Mouse (Mus musculus) hindbrain, embryonic 12.5 days (tissue): Measurements from ENCODE around the gene Efr3b. TPM values are rescaled to one million over a fixed set of nuclear protein-coding genes. Genes with fewer than 3 reads are reported as not detected.

Experiments used
- ATAC-seq: fragments of 200-750 bp; cut with Nextera tagmentation; 2 replicates; pipeline ENCODE4 v1.8.0; 2017; ENCODE audit warnings: moderate TSS enrichment; ENCODE audit not compliant: low FRiP score
- H3K27ac ChIP-seq: fragments of 300-500 bp; sonication (generic); 2 replicates; pipeline ENCODE4 v1.5.1; 2016; ENCODE audit warnings: mild to moderate bottlenecking
- H3K27me3 ChIP-seq: fragments of 300-500 bp; sonication (generic); 2 replicates; pipeline ENCODE4 v1.6.1; 2016; ENCODE audit warnings: mild to moderate bottlenecking
- H3K36me3 ChIP-seq: fragments of 300-500 bp; sonication (generic); 2 replicates; pipeline ENCODE4 v1.6.1; 2016; ENCODE audit warnings: mild to moderate bottlenecking
- H3K4me1 ChIP-seq: fragments of 300-500 bp; sonication (generic); 2 replicates; pipeline ENCODE4 v1.6.1; 2016
- H3K4me2 ChIP-seq: fragments of 300-500 bp; sonication (generic); replicated peaks from 2 replicates; pipeline ENCODE4 v1.6.1; 2016; ENCODE audit warnings: mild to moderate bottlenecking
- H3K4me3 ChIP-seq: fragments of 300-500 bp; sonication (generic); 2 replicates; pipeline ENCODE4 v1.5.1; 2016; ENCODE audit warnings: mild to moderate bottlenecking
- H3K9ac ChIP-seq: fragments of 300-500 bp; sonication (generic); 2 replicates; pipeline ENCODE4 v1.6.1; 2016; ENCODE audit warnings: mild to moderate bottlenecking, moderate library complexity
- H3K9me3 ChIP-seq: fragments of 300-500 bp; sonication (generic); replicated peaks from 2 replicates; pipeline ENCODE4 v1.6.1; 2016; ENCODE audit warnings: mild to moderate bottlenecking
- WGBS: fragments of 180-500 bp; shearing (Covaris S2); methylation state at CpG from one replicate; pipeline ENCODE4 v1.1.7; 2016; 5-methylcytosine and 5-hydroxymethylcytosine counted together
- polyA plus RNA-seq: library from polyadenylated mRNA; unstranded; fragments of >200 nt; fragmentation: Nextera tagmentation; extraction: Ambion mirVana; gene quantifications from 2 replicates; pipeline ENCODE4 v1.2.1, GENCODE M21; 2016

Efr3b gene
- polyA plus RNA-seq, 1 experiment from 2014 or later: 33.1 TPM

GRCm38 (mm10) chr12:4065498-4065897, 26.8 kb upstream of the Efr3b start:
- ATAC-seq: no peak
- H3K36me3 ChIP-seq: no peaks in the 10 kb centered on the region
- H3K4me2 ChIP-seq: no peak overlapping the region
- H3K4me1 ChIP-seq: peaks cover 4% of the 10 kb centered on the region; the same call in 1 of the 2 replicates
- H3K27ac ChIP-seq: no peak overlapping the region
- H3K4me3 ChIP-seq: no peak overlapping the region
- WGBS: 98% methylated on average over 2 of the region's 2 CpGs
- no peaks in the 10 kb centered on the region for H3K9me3 ChIP-seq
- H3K27me3 ChIP-seq: no peaks in the 10 kb centered on the region
- H3K9ac ChIP-seq: no peak overlapping the region

GRCm38 (mm10) chr12:4059683-4060082, 21.0 kb upstream of the Efr3b start:
- Histone ChIP-seq H3K9ac (no peak overlapping the region), H3K27ac (no peak overlapping the region), H3K4me2 (no peak overlapping the region), H3K4me1 (no peaks in the 10 kb centered on the region), H3K36me3 (no peaks in the 10 kb centered on the region), H3K27me3 (no peaks in the 10 kb centered on the region), H3K9me3 (no peaks in the 10 kb centered on the region), H3K4me3 (no peak overlapping the region)
- 89% methylated on average over 4 of the region's 4 CpGs for WGBS
- ATAC-seq: no peak

DNA sequence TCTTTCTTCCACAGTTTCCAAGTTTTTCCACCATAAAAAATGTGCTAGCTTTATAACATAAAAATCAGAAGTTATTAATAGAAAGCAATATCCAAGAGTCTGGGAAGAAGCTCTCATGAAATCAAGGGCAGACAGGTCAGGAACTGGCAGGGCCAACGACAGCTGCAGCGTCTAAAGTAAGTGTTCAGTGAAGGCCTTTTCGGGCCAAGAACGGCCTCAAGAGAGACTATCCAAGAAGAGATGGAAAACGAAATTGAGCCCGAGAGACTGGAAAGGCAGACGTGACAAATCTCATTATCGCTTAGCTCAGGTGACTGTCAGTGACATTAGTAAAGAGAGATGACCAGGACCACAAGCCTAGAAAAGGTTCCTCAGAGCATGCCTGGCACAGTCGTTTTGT, 19.6 kb upstream of the Efr3b start:
- Histone ChIP-seq H3K9me3 (no peaks in the 10 kb centered on the region), H3K27me3 (no peaks in the 10 kb centered on the region), H3K9ac (no peak overlapping the region), H3K27ac (no peak overlapping the region), H3K4me3 (no peak overlapping the region), H3K4me1 (no peaks in the 10 kb centered on the region), H3K36me3 (no peaks in the 10 kb centered on the region), H3K4me2 (no peak overlapping the region)
- no peak for ATAC-seq
- WGBS: 74% methylated on average over 9 of the region's 9 CpGs

GRCm38 (mm10) chr12:4054845-4055244, 16.1 kb upstream of the Efr3b start:
- H3K27me3 ChIP-seq: no peaks in the 10 kb centered on the region
- H3K9me3 ChIP-seq: no peaks in the 10 kb centered on the region
- H3K4me3 ChIP-seq: no peak overlapping the region
- no peak overlapping the region for H3K4me2 ChIP-seq
- no peak overlapping the region for H3K27ac ChIP-seq
- no peaks in the 10 kb centered on the region for H3K4me1 ChIP-seq
- no peak overlapping the region for H3K9ac ChIP-seq
- no peaks in the 10 kb centered on the region for H3K36me3 ChIP-seq
- 33% methylated on average over 4 of the region's 4 CpGs for WGBS
- no peak for ATAC-seq

GRCm38 (mm10) chr12:4053643-4054042, 14.9 kb upstream of the Efr3b start:
- Histone ChIP-seq H3K4me1 (no peaks in the 10 kb centered on the region), H3K9ac (no peak overlapping the region), H3K4me3 (no peak overlapping the region), H3K9me3 (no peaks in the 10 kb centered on the region), H3K4me2 (no peak overlapping the region), H3K27me3 (no peaks in the 10 kb centered on the region), H3K36me3 (no peaks in the 10 kb centered on the region), H3K27ac (no peak overlapping the region)
- 89% methylated on average over 3 of the region's 3 CpGs for WGBS
- ATAC-seq: no peak

DNA sequence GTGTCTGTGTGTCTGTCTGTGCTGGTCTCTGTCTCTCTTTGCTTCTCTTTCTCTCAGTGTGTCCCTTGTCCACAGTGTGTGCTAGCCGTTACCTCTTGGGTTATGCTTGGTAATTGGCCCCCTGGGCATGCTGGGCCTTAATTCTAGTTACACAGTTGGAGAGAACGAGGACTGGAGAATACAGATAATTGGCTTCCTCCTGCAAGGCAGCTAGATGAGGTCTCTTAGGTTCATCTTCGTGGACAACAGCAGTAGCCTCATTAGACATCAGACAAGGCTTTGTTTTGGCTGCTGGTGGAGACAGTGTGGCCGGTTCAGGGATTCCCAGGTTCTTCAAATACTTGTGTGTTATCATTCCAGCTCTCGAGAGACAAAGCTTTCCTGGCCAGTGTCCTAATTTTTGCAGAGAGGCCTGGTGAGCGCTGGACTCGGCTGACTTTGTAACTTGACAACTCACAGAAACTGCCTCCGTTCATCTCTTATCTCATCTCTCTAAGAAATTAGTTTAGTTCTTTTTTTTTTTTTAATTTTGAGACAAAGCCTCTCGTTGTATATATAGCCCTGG, 12.2 kb upstream of the Efr3b start:
- no peak overlapping the region for H3K9ac ChIP-seq
- no peaks in the 10 kb centered on the region for H3K27me3 ChIP-seq
- H3K4me3 ChIP-seq: no peak overlapping the region
- 0 out of 2 replicates have a peak, but pooled peaks cover 3% of the 10 kb centered on the region for H3K4me1 ChIP-seq
- no peak overlapping the region for H3K4me2 ChIP-seq
- H3K36me3 ChIP-seq: no peaks in the 10 kb centered on the region
- 68% methylated on average over 9 of the region's 9 CpGs for WGBS
- H3K27ac ChIP-seq: no peak overlapping the region
- no peak for ATAC-seq
- no peaks in the 10 kb centered on the region for H3K9me3 ChIP-seq

DNA sequence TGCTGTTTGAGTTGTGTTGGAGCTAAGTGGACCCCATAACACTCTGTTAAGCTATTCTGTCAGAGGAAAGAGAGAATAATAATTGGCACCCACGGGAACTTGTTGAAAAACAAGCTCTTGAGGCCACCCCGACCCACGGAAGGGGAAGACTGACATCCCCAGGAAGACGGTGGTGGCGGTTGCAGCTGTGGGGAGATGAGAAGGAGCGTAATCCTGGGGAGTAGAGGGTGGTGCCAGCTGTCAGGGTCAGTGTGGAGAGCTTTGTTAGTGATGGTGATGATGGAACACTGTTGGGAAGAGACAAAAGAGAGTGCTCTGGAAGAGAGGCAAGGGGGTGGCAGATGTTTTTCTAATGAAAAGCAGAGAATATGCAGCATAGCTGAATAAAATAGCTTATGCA, 9.3 kb upstream of the Efr3b start:
- Histone ChIP-seq H3K4me2 (no peak overlapping the region), H3K27me3 (no peaks in the 10 kb centered on the region), H3K4me1 (0 out of 2 replicates have a peak, but pooled peaks cover 3% of the 10 kb centered on the region), H3K36me3 (no peaks in the 10 kb centered on the region), H3K27ac (no peak overlapping the region), H3K9ac (no peak overlapping the region), H3K4me3 (no peak overlapping the region), H3K9me3 (no peaks in the 10 kb centered on the region)
- ATAC-seq: no peak
- WGBS: 22% methylated on average over 6 of the region's 6 CpGs

GRCm38 (mm10) chr12:4045992-4046391, 7.3 kb upstream of the Efr3b start:
- H3K4me2 ChIP-seq: no peak overlapping the region
- no peaks in the 10 kb centered on the region for H3K9me3 ChIP-seq
- no peaks in the 10 kb centered on the region for H3K27me3 ChIP-seq
- H3K4me1 ChIP-seq: 0 out of 2 replicates have a peak, but pooled peaks cover 3% of the 10 kb centered on the region
- H3K9ac ChIP-seq: no peak overlapping the region
- H3K4me3 ChIP-seq: no peak overlapping the region
- no peak for ATAC-seq
- 85% methylated on average over 1 of the region's 1 CpGs for WGBS
- no peak overlapping the region for H3K27ac ChIP-seq
- H3K36me3 ChIP-seq: no peaks in the 10 kb centered on the region

GRCm38 (mm10) chr12:4042411-4042810, 3.7 kb upstream of the Efr3b start:
- no peak overlapping the region for H3K27ac ChIP-seq

DNA sequence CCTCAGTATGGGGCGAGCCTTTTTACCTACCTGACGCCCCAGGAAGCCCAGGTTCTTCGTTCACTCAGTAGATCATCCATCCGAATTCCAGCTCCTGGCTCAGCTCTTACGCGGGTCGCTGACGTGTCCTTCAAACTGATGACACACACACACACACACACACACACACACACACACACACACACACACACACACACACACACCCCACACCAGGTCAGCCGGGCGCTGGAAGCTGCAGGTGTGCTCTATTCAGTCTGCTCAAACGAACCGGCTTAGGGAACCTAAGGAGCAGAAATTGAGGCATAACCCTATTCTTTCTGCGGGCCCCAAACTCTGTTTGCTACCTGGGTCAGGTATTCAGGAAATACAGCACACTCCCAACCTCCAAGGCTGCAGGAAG, 331 bp upstream of the Efr3b start:
- H3K27ac ChIP-seq: no peak overlapping the region
- H3K4me3 ChIP-seq: peak overlapping the region; percentile 90
- peaks cover 12% of the 10 kb centered on the region for H3K27me3 ChIP-seq
- no peaks in the 10 kb centered on the region for H3K9me3 ChIP-seq
- H3K9ac ChIP-seq: peak overlapping the region; percentile 73
- peaks cover 21% of the 10 kb centered on the region for H3K4me1 ChIP-seq
- H3K36me3 ChIP-seq: no peaks in the 10 kb centered on the region
- no peak; the same call in none of the 2 replicates for ATAC-seq
- 3% methylated on average over 7 of the region's 13 CpGs for WGBS
- H3K4me2 ChIP-seq: peak overlapping the region; percentile 66

More at GRCm38 (mm10) chr12:4042411-4042810, 3.7 kb upstream of the Efr3b start:
- ATAC-seq: no peak
- H3K27me3 ChIP-seq: peaks cover 10% of the 10 kb centered on the region
- no peak overlapping the region for H3K9ac ChIP-seq
- no peak overlapping the region for H3K4me3 ChIP-seq
- peaks cover 10% of the 10 kb centered on the region for H3K4me1 ChIP-seq
- no peak overlapping the region for H3K4me2 ChIP-seq
- no peaks in the 10 kb centered on the region for H3K9me3 ChIP-seq
- H3K36me3 ChIP-seq: no peaks in the 10 kb centered on the region
- 80% methylated on average over 5 of the region's 5 CpGs for WGBS

- peak overlapping the region; percentile 66 for H3K4me2 ChIP-seq
- H3K4me1 ChIP-seq: peaks cover 21% of the 10 kb centered on the region
- no peaks in the 10 kb centered on the region for H3K9me3 ChIP-seq
- H3K27ac ChIP-seq: no peak overlapping the region
- H3K36me3 ChIP-seq: no peaks in the 10 kb centered on the region
- no peak for ATAC-seq
- H3K27me3 ChIP-seq: peaks cover 12% of the 10 kb centered on the region
- H3K4me3 ChIP-seq: peak overlapping the region; percentile 90
- peak overlapping the region; percentile 73 for H3K9ac ChIP-seq
- 22% methylated on average over 5 of the region's 5 CpGs for WGBS
Measured at GRCm38 (mm10) chr12:4037511-4037910, 1.2 kb downstream of the Efr3b start.

- peaks cover 12% of the 10 kb centered on the region for H3K27me3 ChIP-seq
- H3K27ac ChIP-seq: no peak overlapping the region
- ATAC-seq: no peak
- H3K36me3 ChIP-seq: no peaks in the 10 kb centered on the region
- H3K9me3 ChIP-seq: no peaks in the 10 kb centered on the region
- no peak overlapping the region for H3K9ac ChIP-seq
- 87% methylated on average over 5 of the region's 5 CpGs for WGBS
- H3K4me1 ChIP-seq: peaks cover 21% of the 10 kb centered on the region
- H3K4me2 ChIP-seq: no peak overlapping the region
- H3K4me3 ChIP-seq: no peak overlapping the region
Measured at GRCm38 (mm10) chr12:4036157-4036556, 2.6 kb downstream of the Efr3b start.

- Histone ChIP-seq H3K27me3 (no peaks in the 10 kb centered on the region), H3K27ac (no peak overlapping the region), H3K4me3 (no peak overlapping the region), H3K9me3 (no peaks in the 10 kb centered on the region), H3K9ac (no peak overlapping the region), H3K36me3 (no peaks in the 10 kb centered on the region), H3K4me1 (no peaks in the 10 kb centered on the region), H3K4me2 (no peak overlapping the region)
- whole genome bisulfite sequencing: 83% methylated on average over 4 of the region's 4 CpGs
- ATAC-seq: no peak
Measured at GRCm38 (mm10) chr12:4029064-4029463, 9.7 kb downstream of the Efr3b start.
